Mouse (Mus musculus): ENCODE data around the gene Cbfb. TPM values are rescaled to one million over a fixed set of nuclear protein-coding genes. Genes with fewer than 3 reads are reported as not detected.

Gene Cbfb
- polyA plus RNA-seq, 1 experiment from 2014 or later = 39.2 TPM

GRCm38 (mm10) chr8:105253766-105254151 is 83.3 kb downstream of the Cbfb start:
- H3K27me3 ChIP-seq = peaks cover 25% of the 10 kb centered on the region
- no peak overlapping the region for H3K27ac ChIP-seq
- peaks cover 32% of the 10 kb centered on the region for H3K36me3 ChIP-seq
- ATAC-seq (replicated peaks; ENCODE audit: insufficient number of reproducible peaks, insufficient read depth, low FRiP score, low read depth) = no peak
- H3K9ac ChIP-seq = peak overlapping the region; percentile 44
- peaks cover 27% of the 10 kb centered on the region for H3K4me1 ChIP-seq (replicated peaks)
- no peaks in the 10 kb centered on the region for H3K9me3 ChIP-seq (replicated peaks)
- H3K4me3 ChIP-seq = peak overlapping the region; percentile 60
- H3K4me2 ChIP-seq = peak overlapping the region; percentile 93
- WGBS = 48% methylated on average over 20 of the region's 20 CpGs

- H3K4me3 ChIP-seq = peak overlapping the region; percentile 60
- H3K4me2 ChIP-seq = peak overlapping the region; percentile 93
- H3K27me3 ChIP-seq = peaks cover 30% of the 10 kb centered on the region
- under 1% methylated on average over 74 of the region's 74 CpGs for WGBS
- peak; percentile 79 for ATAC-seq (replicated peaks; ENCODE audit: insufficient number of reproducible peaks, insufficient read depth, low FRiP score, low read depth)
- H3K4me1 ChIP-seq (replicated peaks) = peaks cover 33% of the 10 kb centered on the region
- no peaks in the 10 kb centered on the region for H3K9me3 ChIP-seq (replicated peaks)
- H3K9ac ChIP-seq = peak overlapping the region; percentile 65
- H3K36me3 ChIP-seq = peaks cover 26% of the 10 kb centered on the region
- H3K27ac ChIP-seq = peak overlapping the region; percentile 74
Measured at GRCm38 (mm10) chr8:105254152-105254965, 83.9 kb downstream of the Cbfb start.

GRCm38 (mm10) chr8:105254966-105255350 is 84.5 kb downstream of the Cbfb start, which contains the start of gene B3gnt9:
B3gnt9 (minus strand) TSS chr8:105255153.
- Histone ChIP-seq H3K9ac (peak within 1 kb of the TSS; percentile 65), H3K27me3 (peaks cover 32% of the 10 kb centered on the region), H3K9me3 (replicated peaks) (no peaks in the 10 kb centered on the region), H3K27ac (peak within 1 kb of the TSS; percentile 74), H3K36me3 (peaks cover 20% of the 10 kb centered on the region), H3K4me3 (peak within 1 kb of the TSS; percentile 60), H3K4me1 (replicated peaks) (peaks cover 39% of the 10 kb centered on the region), H3K4me2 (peak within 1 kb of the TSS; percentile 93)
- 2% methylated on average over 14 of the region's 14 CpGs for WGBS
- ATAC-seq (replicated peaks; ENCODE audit: insufficient number of reproducible peaks, insufficient read depth, low FRiP score, low read depth) = peak; percentile 54

GRCm38 (mm10) chr8:105257318-105258114 is 87.0 kb downstream of the Cbfb start:
- no peak for ATAC-seq (replicated peaks; ENCODE audit: insufficient number of reproducible peaks, insufficient read depth, low FRiP score, low read depth)

GRCm38 (mm10) chr8:105258911-105259720 is 88.6 kb downstream of the Cbfb start:
- Histone ChIP-seq H3K4me3 (peak overlapping the region; percentile 51), H3K9me3 (replicated peaks) (no peaks in the 10 kb centered on the region), H3K4me1 (replicated peaks) (peaks cover 34% of the 10 kb centered on the region), H3K9ac (peak overlapping the region; percentile 48), H3K4me2 (peak overlapping the region; percentile 89), H3K27ac (no peak overlapping the region), H3K27me3 (peaks cover 47% of the 10 kb centered on the region), H3K36me3 (no peaks in the 10 kb centered on the region)
- ATAC-seq (replicated peaks; ENCODE audit: insufficient number of reproducible peaks, insufficient read depth, low FRiP score, low read depth) = no peak
- WGBS = 7% methylated on average over 55 of the region's 55 CpGs

More at GRCm38 (mm10) chr8:105257318-105258114, 87.0 kb downstream of the Cbfb start:
- peaks cover 4% of the 10 kb centered on the region; the same call in 1 of the 2 replicates for H3K36me3 ChIP-seq
- WGBS = 64% methylated on average over 7 of the region's 7 CpGs
- no peak overlapping the region for H3K4me2 ChIP-seq
- H3K9ac ChIP-seq = no peak overlapping the region
- peaks cover 43% of the 10 kb centered on the region for H3K27me3 ChIP-seq
- no peak overlapping the region for H3K27ac ChIP-seq
- no peak overlapping the region for H3K4me3 ChIP-seq
- no peaks in the 10 kb centered on the region for H3K9me3 ChIP-seq (replicated peaks)
- peaks cover 42% of the 10 kb centered on the region for H3K4me1 ChIP-seq (replicated peaks)

GRCm38 (mm10) chr8:105259721-105260320 is 89.3 kb downstream of the Cbfb start:
- peak overlapping the region; percentile 48 for H3K9ac ChIP-seq
- no peak overlapping the region for H3K27ac ChIP-seq
- no peaks in the 10 kb centered on the region for H3K9me3 ChIP-seq (replicated peaks)
- H3K27me3 ChIP-seq = peaks cover 47% of the 10 kb centered on the region
- peak overlapping the region; percentile 51 for H3K4me3 ChIP-seq
- peak overlapping the region; percentile 89 for H3K4me2 ChIP-seq
- no peak for ATAC-seq (replicated peaks; ENCODE audit: insufficient number of reproducible peaks, insufficient read depth, low FRiP score, low read depth)
- peaks cover 33% of the 10 kb centered on the region for H3K4me1 ChIP-seq (replicated peaks)
- 5% methylated on average over 30 of the region's 30 CpGs for WGBS
- no peaks in the 10 kb centered on the region for H3K36me3 ChIP-seq

- ATAC-seq (replicated peaks; ENCODE audit: insufficient number of reproducible peaks, insufficient read depth, low FRiP score, low read depth) = no peak
- Histone ChIP-seq H3K4me1 (replicated peaks) (peaks cover 30% of the 10 kb centered on the region), H3K9ac (no peak overlapping the region), H3K36me3 (no peaks in the 10 kb centered on the region), H3K27ac (no peak overlapping the region), H3K4me2 (no peak overlapping the region), H3K9me3 (replicated peaks) (no peaks in the 10 kb centered on the region), H3K4me3 (no peak overlapping the region), H3K27me3 (peaks cover 44% of the 10 kb centered on the region)
- 71% methylated on average over 7 of the region's 7 CpGs for WGBS
Measured at GRCm38 (mm10) chr8:105260371-105261099, 90.1 kb downstream of the Cbfb start.

- 86% methylated on average over 12 of the region's 12 CpGs for WGBS
- H3K9ac ChIP-seq = no peak overlapping the region
- H3K36me3 ChIP-seq = no peaks in the 10 kb centered on the region
- H3K4me1 ChIP-seq (replicated peaks) = peaks cover 30% of the 10 kb centered on the region
- H3K4me3 ChIP-seq = no peak overlapping the region
- no peak overlapping the region for H3K27ac ChIP-seq
- H3K27me3 ChIP-seq = peaks cover 39% of the 10 kb centered on the region
- no peak for ATAC-seq (replicated peaks; ENCODE audit: insufficient number of reproducible peaks, insufficient read depth, low FRiP score, low read depth)
- no peaks in the 10 kb centered on the region for H3K9me3 ChIP-seq (replicated peaks)
- H3K4me2 ChIP-seq = no peak overlapping the region
Measured at GRCm38 (mm10) chr8:105261326-105261980, 91.0 kb downstream of the Cbfb start.

GRCm38 (mm10) chr8:105263244-105263912 is 92.9 kb downstream of the Cbfb start:
- H3K4me1 ChIP-seq (replicated peaks) = peaks cover 35% of the 10 kb centered on the region
- no peaks in the 10 kb centered on the region for H3K9me3 ChIP-seq (replicated peaks)
- H3K36me3 ChIP-seq = 0 out of 2 replicates have a peak, but pooled peaks cover 3% of the 10 kb centered on the region
- H3K4me2 ChIP-seq = peak overlapping the region; percentile 80
- peak overlapping the region; percentile 79 for H3K4me3 ChIP-seq
- H3K9ac ChIP-seq = no peak overlapping the region
- WGBS = 40% methylated on average over 16 of the region's 16 CpGs
- peaks cover 52% of the 10 kb centered on the region for H3K27me3 ChIP-seq
- no peak overlapping the region for H3K27ac ChIP-seq
- no peak for ATAC-seq (replicated peaks; ENCODE audit: insufficient number of reproducible peaks, insufficient read depth, low FRiP score, low read depth)

Data from heart, embryonic 15.5 days (tissue).